Mouse (Mus musculus): ENCODE measurements around the gene Phf2. TPM values are rescaled to one million over a fixed set of nuclear protein-coding genes. Genes with fewer than 3 reads are reported as not detected.
A peak's percentile ranks its signal among the peaks of the same experiment; 100 is the strongest.

Gene Phf2
- polyA plus RNA-seq, 1 experiment from 2014 or later, result 11.6 TPM

DNA sequence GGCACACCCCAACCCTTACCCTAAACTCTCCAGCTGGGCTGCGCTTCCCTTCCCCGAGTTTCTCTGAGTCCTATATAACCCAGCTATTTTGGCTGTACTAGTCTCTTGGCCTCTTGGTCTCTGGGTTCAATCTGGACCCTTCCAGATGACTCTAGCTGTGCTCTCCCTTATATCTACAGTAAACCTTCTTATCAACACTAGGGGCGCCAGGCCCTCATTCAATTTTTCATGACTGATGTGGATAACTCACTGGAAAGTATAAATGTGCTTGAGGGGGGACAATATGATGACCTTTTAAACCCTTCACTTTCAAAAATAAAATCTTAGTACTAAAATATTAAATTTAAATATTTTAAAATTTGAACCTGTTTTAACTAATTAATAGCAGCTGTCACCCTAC lies 18.1 kb downstream of the Phf2 start:
- Histone ChIP-seq H3K9me3 (ENCODE audit: control insufficient read depth, low read length) (no peaks in the 10 kb centered on the region), H3K27me3 (replicated peaks; ENCODE audit: control insufficient read depth, insufficient read depth, low read length) (no peaks in the 10 kb centered on the region), H3K4me3 (ENCODE audit: low read depth, low read length) (no peak overlapping the region), H3K4me1 (ENCODE audit: control insufficient read depth, insufficient read depth, low read length) (peaks cover 25% of the 10 kb centered on the region), H3K27ac (replicated peaks; ENCODE audit: low read depth, low read length) (no peak overlapping the region), H3K9ac (ENCODE audit: low read depth, low read length) (no peak overlapping the region), H3K36me3 (ENCODE audit: control insufficient read depth, insufficient read depth, low read length) (no peaks in the 10 kb centered on the region), H3K4me2 (ENCODE audit: low read depth, low read length) (no peak overlapping the region)
- ATAC-seq (ENCODE audit: low read depth) (no peak), DNase-seq (ENCODE audit: low spot score) (no peak)
- 72% methylated on average over 3 of the region's 3 CpGs for WGBS

DNA sequence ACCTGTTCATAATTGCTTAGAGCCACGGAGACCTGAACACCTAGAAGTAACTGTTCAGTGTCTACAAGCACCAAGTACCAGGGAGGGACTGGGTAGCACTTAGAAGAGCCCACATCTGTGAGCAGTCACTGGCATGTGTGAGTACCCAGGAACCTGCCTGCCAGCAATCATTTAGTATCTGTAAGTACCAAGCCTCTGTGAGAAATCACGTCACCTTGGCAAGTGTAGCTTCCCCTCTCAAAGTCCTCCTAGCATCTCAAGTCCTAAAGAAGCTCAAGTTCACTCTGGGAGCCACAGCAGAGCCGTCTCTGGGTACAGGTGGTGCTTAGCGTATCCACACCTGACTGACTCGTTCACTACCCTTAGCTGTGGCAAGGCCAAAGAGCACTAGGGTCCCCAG lies 19.2 kb downstream of the Phf2 start:
- H3K4me2 ChIP-seq (ENCODE audit: low read depth, low read length), result no peak overlapping the region
- no peak overlapping the region for H3K9ac ChIP-seq (ENCODE audit: low read depth, low read length)
- DNase-seq (ENCODE audit: low spot score), result no peak
- no peaks in the 10 kb centered on the region for H3K27me3 ChIP-seq (replicated peaks; ENCODE audit: control insufficient read depth, insufficient read depth, low read length)
- WGBS, result 87% methylated on average over 5 of the region's 5 CpGs
- H3K4me3 ChIP-seq (ENCODE audit: low read depth, low read length), result no peak overlapping the region
- no peaks in the 10 kb centered on the region for H3K36me3 ChIP-seq (ENCODE audit: control insufficient read depth, insufficient read depth, low read length)
- no peak for ATAC-seq (ENCODE audit: low read depth)
- peaks cover 22% of the 10 kb centered on the region for H3K4me1 ChIP-seq (ENCODE audit: control insufficient read depth, insufficient read depth, low read length)
- no peaks in the 10 kb centered on the region for H3K9me3 ChIP-seq (ENCODE audit: control insufficient read depth, low read length)
- H3K27ac ChIP-seq (replicated peaks; ENCODE audit: low read depth, low read length), result no peak overlapping the region

DNA sequence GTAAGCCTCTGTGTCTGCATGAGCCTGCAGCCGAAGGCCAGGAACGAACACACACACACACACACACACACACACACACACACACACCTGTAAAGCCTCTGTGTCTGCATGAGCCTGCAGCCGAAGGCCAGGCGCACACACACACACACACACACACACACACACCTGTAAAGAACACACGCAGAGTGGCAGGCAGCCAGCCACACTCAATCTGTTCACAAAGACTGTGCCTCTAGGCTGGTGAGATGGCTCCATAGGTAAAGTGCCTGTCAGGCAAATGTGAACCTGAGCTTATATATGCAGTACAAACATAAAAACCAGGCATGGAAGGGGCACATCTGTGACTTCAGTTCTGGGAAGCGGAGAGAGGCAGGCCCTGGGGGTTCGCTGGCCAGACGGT lies 20.1 kb downstream of the Phf2 start:
- no peak overlapping the region for H3K27ac ChIP-seq (replicated peaks; ENCODE audit: low read depth, low read length)
- no peak overlapping the region for H3K4me2 ChIP-seq (ENCODE audit: low read depth, low read length)
- DNase-seq (ENCODE audit: low spot score), result no peak
- no peaks in the 10 kb centered on the region for H3K9me3 ChIP-seq (ENCODE audit: control insufficient read depth, low read length)
- no peak overlapping the region for H3K4me3 ChIP-seq (ENCODE audit: low read depth, low read length)
- peaks cover 22% of the 10 kb centered on the region for H3K4me1 ChIP-seq (ENCODE audit: control insufficient read depth, insufficient read depth, low read length)
- WGBS, result 72% methylated on average over 8 of the region's 8 CpGs
- no peak overlapping the region for H3K9ac ChIP-seq (ENCODE audit: low read depth, low read length)
- H3K27me3 ChIP-seq (replicated peaks; ENCODE audit: control insufficient read depth, insufficient read depth, low read length), result no peaks in the 10 kb centered on the region
- H3K36me3 ChIP-seq (ENCODE audit: control insufficient read depth, insufficient read depth, low read length), result no peaks in the 10 kb centered on the region
- ATAC-seq (ENCODE audit: low read depth), result 0 out of 2 replicates have a peak, but pooled peaks have one; percentile 10

DNA sequence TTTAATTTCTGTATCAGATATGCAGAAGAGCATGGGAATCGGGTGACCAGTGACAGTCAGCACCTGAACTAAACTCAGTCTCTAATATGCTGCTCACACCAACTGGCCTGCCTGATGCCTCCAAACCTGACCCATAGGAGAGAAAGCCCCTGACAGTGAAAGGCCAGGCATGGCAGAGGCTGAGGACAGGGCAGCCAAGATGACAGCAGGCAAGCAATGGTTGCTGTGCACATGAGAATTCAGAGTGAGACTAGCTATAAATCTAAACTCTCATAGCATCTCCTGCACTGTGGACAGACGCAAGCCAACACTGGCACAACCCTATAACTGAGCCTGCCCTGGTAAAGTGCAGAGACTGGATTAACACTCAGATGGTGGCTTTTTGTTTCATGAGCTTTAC lies 20.6 kb downstream of the Phf2 start:
- WGBS, result 77% methylated on average over 2 of the region's 2 CpGs
- H3K4me1 ChIP-seq (ENCODE audit: control insufficient read depth, insufficient read depth, low read length), result peaks cover 22% of the 10 kb centered on the region
- no peak overlapping the region for H3K27ac ChIP-seq (replicated peaks; ENCODE audit: low read depth, low read length)
- DNase-seq (ENCODE audit: low spot score), result no peak
- H3K27me3 ChIP-seq (replicated peaks; ENCODE audit: control insufficient read depth, insufficient read depth, low read length), result no peaks in the 10 kb centered on the region
- H3K4me2 ChIP-seq (ENCODE audit: low read depth, low read length), result no peak overlapping the region
- no peak for ATAC-seq (ENCODE audit: low read depth)
- H3K9me3 ChIP-seq (ENCODE audit: control insufficient read depth, low read length), result no peaks in the 10 kb centered on the region
- no peak overlapping the region for H3K4me3 ChIP-seq (ENCODE audit: low read depth, low read length)
- H3K9ac ChIP-seq (ENCODE audit: low read depth, low read length), result no peak overlapping the region
- H3K36me3 ChIP-seq (ENCODE audit: control insufficient read depth, insufficient read depth, low read length), result no peaks in the 10 kb centered on the region

DNA sequence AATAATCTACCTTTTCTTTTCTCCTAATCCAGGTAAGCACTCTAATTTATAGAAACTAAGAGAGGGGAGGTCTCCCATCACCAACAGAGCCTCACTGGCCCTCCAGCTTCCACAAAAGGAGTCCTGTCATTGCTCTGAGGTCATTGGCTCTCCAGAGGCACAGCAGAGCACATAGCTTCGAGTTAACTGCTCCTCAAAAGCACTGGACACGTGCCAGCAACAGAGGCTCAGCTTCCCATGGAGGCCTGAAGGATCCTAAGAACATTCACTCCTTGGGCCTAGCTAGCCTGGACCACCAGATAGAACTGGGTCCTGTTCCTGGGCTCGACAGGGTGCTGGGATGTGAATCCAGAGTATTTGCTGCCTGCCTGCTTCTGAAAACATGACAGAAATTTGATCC lies 21.8 kb downstream of the Phf2 start:
- Histone ChIP-seq H3K9ac (ENCODE audit: low read depth, low read length) (peak overlapping the region; percentile 25; the same call in 1 of the 2 replicates), H3K27me3 (replicated peaks; ENCODE audit: control insufficient read depth, insufficient read depth, low read length) (no peaks in the 10 kb centered on the region), H3K4me3 (ENCODE audit: low read depth, low read length) (no peak overlapping the region), H3K27ac (replicated peaks; ENCODE audit: low read depth, low read length) (peak overlapping the region; percentile 39; the same call in 1 of the 2 replicates), H3K4me2 (ENCODE audit: low read depth, low read length) (no peak overlapping the region), H3K36me3 (ENCODE audit: control insufficient read depth, insufficient read depth, low read length) (no peaks in the 10 kb centered on the region), H3K4me1 (ENCODE audit: control insufficient read depth, insufficient read depth, low read length) (peaks cover 18% of the 10 kb centered on the region), H3K9me3 (ENCODE audit: control insufficient read depth, low read length) (no peaks in the 10 kb centered on the region)
- DNase-seq (ENCODE audit: low spot score) (peak; percentile 69), ATAC-seq (ENCODE audit: low read depth) (0 out of 2 replicates have a peak, but pooled peaks have one; percentile 28)
- 23% methylated on average over 3 of the region's 3 CpGs for WGBS

DNA sequence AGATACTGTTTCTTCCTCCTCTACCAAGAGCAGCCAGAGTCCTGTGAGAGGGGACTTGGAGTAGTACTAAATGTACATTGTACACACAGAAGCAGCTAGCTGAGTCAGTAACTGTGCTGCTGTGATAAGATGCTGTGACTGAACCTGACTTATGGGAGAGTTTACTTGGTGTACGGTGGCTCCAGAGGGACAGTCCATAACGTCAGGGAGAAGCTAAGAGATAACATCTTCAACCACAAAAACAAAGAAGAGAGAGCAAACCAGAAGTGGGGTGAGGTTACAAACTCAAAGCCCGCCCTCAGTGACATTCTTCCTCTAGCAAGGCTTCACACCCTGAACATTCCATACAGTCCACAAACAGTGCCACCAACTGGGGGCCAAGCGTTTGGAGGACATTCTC lies 25.6 kb downstream of the Phf2 start:
- no peak overlapping the region for H3K27ac ChIP-seq (replicated peaks; ENCODE audit: low read depth, low read length)
- DNase-seq (ENCODE audit: low spot score) (no peak), ATAC-seq (ENCODE audit: low read depth) (no peak)
- H3K27me3 ChIP-seq (replicated peaks; ENCODE audit: control insufficient read depth, insufficient read depth, low read length), result no peaks in the 10 kb centered on the region
- H3K4me2 ChIP-seq (ENCODE audit: low read depth, low read length), result no peak overlapping the region
- H3K4me1 ChIP-seq (ENCODE audit: control insufficient read depth, insufficient read depth, low read length), result peaks cover 10% of the 10 kb centered on the region
- WGBS, result 65% methylated on average over 4 of the region's 4 CpGs
- H3K9me3 ChIP-seq (ENCODE audit: control insufficient read depth, low read length), result no peaks in the 10 kb centered on the region
- H3K4me3 ChIP-seq (ENCODE audit: low read depth, low read length), result no peak overlapping the region
- H3K9ac ChIP-seq (ENCODE audit: low read depth, low read length), result no peak overlapping the region
- no peaks in the 10 kb centered on the region for H3K36me3 ChIP-seq (ENCODE audit: control insufficient read depth, insufficient read depth, low read length)

DNA sequence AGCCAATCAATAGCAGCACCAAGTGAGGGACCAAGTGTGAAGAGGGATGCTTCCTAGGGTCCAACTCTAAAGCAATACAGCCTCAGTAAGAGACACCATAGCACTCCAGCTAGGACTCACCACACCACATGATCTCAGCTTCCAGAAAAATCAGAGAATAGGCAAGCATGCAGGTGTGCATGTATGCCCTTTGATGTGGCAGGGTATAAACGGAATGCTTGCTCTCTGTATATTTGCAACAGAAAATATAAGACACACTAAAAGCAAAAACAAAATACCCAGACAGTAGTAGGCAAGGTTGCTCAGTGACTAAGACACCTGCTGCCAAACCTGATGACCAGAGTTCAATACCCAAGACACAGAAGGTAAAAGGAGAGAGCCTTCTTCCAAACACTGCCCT lies 27.4 kb downstream of the Phf2 start:
- no peaks in the 10 kb centered on the region for H3K36me3 ChIP-seq (ENCODE audit: control insufficient read depth, insufficient read depth, low read length)
- H3K9me3 ChIP-seq (ENCODE audit: control insufficient read depth, low read length), result no peaks in the 10 kb centered on the region
- H3K27me3 ChIP-seq (replicated peaks; ENCODE audit: control insufficient read depth, insufficient read depth, low read length), result no peaks in the 10 kb centered on the region
- H3K9ac ChIP-seq (ENCODE audit: low read depth, low read length), result no peak overlapping the region
- WGBS, result 79% methylated on average over 1 of the region's 1 CpGs
- H3K4me1 ChIP-seq (ENCODE audit: control insufficient read depth, insufficient read depth, low read length), result no peaks in the 10 kb centered on the region
- ATAC-seq (ENCODE audit: low read depth), result no peak
- no peak overlapping the region for H3K27ac ChIP-seq (replicated peaks; ENCODE audit: low read depth, low read length)
- DNase-seq (ENCODE audit: low spot score), result no peak
- H3K4me2 ChIP-seq (ENCODE audit: low read depth, low read length), result no peak overlapping the region
- no peak overlapping the region for H3K4me3 ChIP-seq (ENCODE audit: low read depth, low read length)

DNA sequence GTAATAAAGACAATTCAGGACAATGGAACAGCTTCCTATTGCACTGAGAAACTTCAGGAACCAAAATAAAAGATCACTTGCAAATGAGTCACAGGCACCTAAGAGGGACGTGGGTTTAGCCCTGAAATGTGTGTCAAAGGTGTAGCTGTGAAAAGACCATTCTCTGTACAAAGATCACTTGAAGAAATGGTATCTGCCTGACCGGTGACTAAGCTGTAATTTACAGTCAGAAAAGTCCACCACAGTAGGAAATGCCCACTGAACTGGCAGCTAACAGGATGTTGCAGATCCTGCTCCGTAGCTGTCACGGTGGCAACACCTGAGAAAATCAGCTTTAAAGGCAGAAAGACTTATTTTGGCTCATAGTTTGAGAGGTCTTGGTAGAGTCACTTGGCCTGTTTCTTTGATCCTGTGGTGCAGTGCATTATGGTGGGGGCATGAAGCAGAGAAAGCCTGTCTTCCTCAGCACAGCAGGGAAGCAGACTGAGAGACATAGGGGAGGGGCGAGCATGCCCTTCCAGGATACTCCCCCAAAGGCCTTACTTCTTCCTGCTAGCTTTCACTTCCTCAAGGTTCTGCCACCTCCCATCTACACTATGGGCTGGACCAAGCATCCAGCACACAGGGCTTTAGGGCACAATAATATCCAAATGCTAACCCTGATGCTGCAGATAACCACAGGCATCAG lies 28.9 kb downstream of the Phf2 start:
- H3K36me3 ChIP-seq (ENCODE audit: control insufficient read depth, insufficient read depth, low read length), result no peaks in the 10 kb centered on the region

DNA sequence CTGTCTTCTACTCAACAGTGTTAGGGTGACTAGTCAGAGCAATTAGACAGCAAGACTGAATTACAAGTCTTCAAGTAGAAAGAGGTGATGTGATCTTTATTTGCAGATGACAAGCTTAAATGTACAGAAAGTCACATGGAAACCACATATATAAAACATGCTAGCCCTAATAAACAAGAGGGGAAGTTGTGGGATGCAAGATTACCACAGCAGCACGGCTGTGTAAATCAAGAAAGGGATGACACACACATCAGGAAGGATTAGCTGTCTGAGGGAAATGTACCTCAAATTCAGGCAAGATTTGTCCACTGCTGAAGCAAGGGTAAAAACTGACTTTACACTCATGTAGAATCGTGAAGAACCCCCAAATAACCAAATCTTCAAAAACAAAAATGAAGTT lies 32.6 kb downstream of the Phf2 start:
- H3K27me3 ChIP-seq (replicated peaks; ENCODE audit: control insufficient read depth, insufficient read depth, low read length), result no peaks in the 10 kb centered on the region
- WGBS, result 71% methylated on average over 2 of the region's 2 CpGs
- H3K27ac ChIP-seq (replicated peaks; ENCODE audit: low read depth, low read length), result no peak overlapping the region
- H3K4me3 ChIP-seq (ENCODE audit: low read depth, low read length), result no peak overlapping the region
- ATAC-seq (ENCODE audit: low read depth), result no peak
- no peak for DNase-seq (ENCODE audit: low spot score)
- H3K9me3 ChIP-seq (ENCODE audit: control insufficient read depth, low read length), result no peaks in the 10 kb centered on the region
- no peak overlapping the region for H3K4me2 ChIP-seq (ENCODE audit: low read depth, low read length)
- H3K36me3 ChIP-seq (ENCODE audit: control insufficient read depth, insufficient read depth, low read length), result peaks cover 11% of the 10 kb centered on the region; the same call in 1 of the 2 replicates
- H3K4me1 ChIP-seq (ENCODE audit: control insufficient read depth, insufficient read depth, low read length), result no peaks in the 10 kb centered on the region
- no peak overlapping the region for H3K9ac ChIP-seq (ENCODE audit: low read depth, low read length)

More for the DNA sequence above, 28.9 kb downstream of the Phf2 start:
- no peaks in the 10 kb centered on the region for H3K27me3 ChIP-seq (replicated peaks; ENCODE audit: control insufficient read depth, insufficient read depth, low read length)
- DNase-seq (ENCODE audit: low spot score) (no peak), ATAC-seq (ENCODE audit: low read depth) (no peak)
- H3K4me1 ChIP-seq (ENCODE audit: control insufficient read depth, insufficient read depth, low read length), result no peaks in the 10 kb centered on the region
- H3K9ac ChIP-seq (ENCODE audit: low read depth, low read length), result no peak overlapping the region
- no peak overlapping the region for H3K4me2 ChIP-seq (ENCODE audit: low read depth, low read length)
- no peak overlapping the region for H3K27ac ChIP-seq (replicated peaks; ENCODE audit: low read depth, low read length)
- H3K4me3 ChIP-seq (ENCODE audit: low read depth, low read length), result no peak overlapping the region
- 72% methylated on average over 5 of the region's 5 CpGs for WGBS
- H3K9me3 ChIP-seq (ENCODE audit: control insufficient read depth, low read length), result no peaks in the 10 kb centered on the region

All from embryonic facial prominence, embryonic 14.5 days (tissue).